Mouse (Mus musculus) adrenal gland, postnatal 14 days (tissue): ENCODE measurements around the gene Arid3c. TPM values are rescaled to one million over a fixed set of nuclear protein-coding genes. Genes with fewer than 3 reads are reported as not detected.
A peak's percentile ranks its signal among the peaks of the same experiment; 100 is the strongest.
"Not testable (repeated sequence)": the region's sequence is repeated elsewhere in the genome, so short reads cannot be mapped to it uniquely, and the experiment has no call there.

ENCODE experiments used
- DNase-seq: peaks from one replicate; pipeline ENCODE4 v3.0.0; 2021; ENCODE audit warnings: mixed read lengths
- long read RNA-seq, 2 experiments: library from polyadenylated mRNA; stranded (forward); transcript quantifications; one replicate each; pipeline ENCODE4 v2.0.0; 2021
- total RNA-seq: library from RNA; stranded (reverse); gene quantifications from 2 replicates; pipeline ENCODE4 v1.2.3, GENCODE M21; 2021

Gene Arid3c
- not detected in 2 replicates for total RNA-seq
- long read RNA-seq, experiment 1: 0 reads
- long read RNA-seq, experiment 2: 0 reads

GRCm38 (mm10) chr4:41731052-41731765 is at the start of gene Arid3c:
TSS of gene Arid3c (minus strand) at chr4:41731142.
- DNase-seq: no peak

- not testable (repeated sequence) for DNase-seq
Observed at GRCm38 (mm10) chr4:41775840-41776239, 44.9 kb upstream of the Arid3c start.

GRCm38 (mm10) chr4:41774506-41774905 is 43.6 kb upstream of the Arid3c start:
- DNase-seq: not testable (repeated sequence)

GRCm38 (mm10) chr4:41774002-41774401 is 43.1 kb upstream of the Arid3c start, which contains the start of gene Ccl27a:
TSS of gene Ccl27a (minus strand) at chr4:41774247.
- peak; percentile 92 for DNase-seq

GRCm38 (mm10) chr4:41773502-41773901 is 42.6 kb upstream of the Arid3c start:
- peak; percentile 90 for DNase-seq

- peak; percentile 39 for DNase-seq
Observed at GRCm38 (mm10) chr4:41772946-41773345, 42.0 kb upstream of the Arid3c start.

GRCm38 (mm10) chr4:41767301-41767700 is 36.4 kb upstream of the Arid3c start:
- DNase-seq: not testable (repeated sequence)

GRCm38 (mm10) chr4:41763176-41763575 is 32.2 kb upstream of the Arid3c start:
- not testable (repeated sequence) for DNase-seq

GRCm38 (mm10) chr4:41762688-41763114 is 31.8 kb upstream of the Arid3c start:
- DNase-seq: peak; percentile 72

GRCm38 (mm10) chr4:41762099-41762687 is 31.3 kb upstream of the Arid3c start:
- no peak for DNase-seq

- no peak for DNase-seq
Observed at GRCm38 (mm10) chr4:41761680-41762079, 30.7 kb upstream of the Arid3c start.

- DNase-seq: no peak
Observed at GRCm38 (mm10) chr4:41760911-41761310, 30.0 kb upstream of the Arid3c start.

- DNase-seq: peak; percentile 95
Observed at GRCm38 (mm10) chr4:41760288-41760721, 29.4 kb upstream of the Arid3c start.

GRCm38 (mm10) chr4:41759656-41760287 is 28.8 kb upstream of the Arid3c start:
- DNase-seq: no peak

GRCm38 (mm10) chr4:41759206-41759605 is 28.3 kb upstream of the Arid3c start:
- DNase-seq: peak; percentile 76

GRCm38 (mm10) chr4:41758701-41759100 is 27.8 kb upstream of the Arid3c start:
- DNase-seq: no peak

GRCm38 (mm10) chr4:41758021-41758420 is 27.1 kb upstream of the Arid3c start:
- no peak for DNase-seq

GRCm38 (mm10) chr4:41757321-41757720 is 26.4 kb upstream of the Arid3c start:
- DNase-seq: no peak

GRCm38 (mm10) chr4:41756440-41756839 is 25.5 kb upstream of the Arid3c start:
- DNase-seq: no peak

GRCm38 (mm10) chr4:41755338-41756305 is 24.7 kb upstream of the Arid3c start, which contains the start of gene Sigmar1:
TSS of gene Sigmar1 (minus strand) at chr4:41756157.
- peak; percentile 91 for DNase-seq

- no peak for DNase-seq
Observed at GRCm38 (mm10) chr4:41754797-41755337, 23.9 kb upstream of the Arid3c start, which contains the start of gene Galt. TSS of gene Galt (plus strand) at chr4:41755228.
